Mouse (Mus musculus) monocyte, adult 5-6 weeks (primary cell): ENCODE results near the gene Zfand2b. TPM values are rescaled to one million over a fixed set of nuclear protein-coding genes. Genes with fewer than 3 reads are reported as not detected.
A peak's percentile ranks its signal among the peaks of the same experiment; 100 is the strongest.

Source experiments
- ATAC-seq: fragments of 153-309, 156-312 bp; replicated peaks from 2 replicates; pipeline ENCODE4 v1.8.0; 2017; ENCODE audit warnings: mild to moderate bottlenecking; ENCODE audit not compliant: low TSS enrichment, insufficient number of reproducible peaks, severe bottlenecking, poor library complexity, low FRiP score
- total RNA-seq: library from RNA; stranded (forward); fragments of 200-1000, 200-491, 200-594 nt; gene quantifications from 3 replicates; pipeline ENCODE4 v1.2.3, GENCODE M21; 2017

Gene Zfand2b
- total RNA-seq: 40.9 to 48.3 TPM (median 44.9 TPM) in 3 replicates

DNA sequence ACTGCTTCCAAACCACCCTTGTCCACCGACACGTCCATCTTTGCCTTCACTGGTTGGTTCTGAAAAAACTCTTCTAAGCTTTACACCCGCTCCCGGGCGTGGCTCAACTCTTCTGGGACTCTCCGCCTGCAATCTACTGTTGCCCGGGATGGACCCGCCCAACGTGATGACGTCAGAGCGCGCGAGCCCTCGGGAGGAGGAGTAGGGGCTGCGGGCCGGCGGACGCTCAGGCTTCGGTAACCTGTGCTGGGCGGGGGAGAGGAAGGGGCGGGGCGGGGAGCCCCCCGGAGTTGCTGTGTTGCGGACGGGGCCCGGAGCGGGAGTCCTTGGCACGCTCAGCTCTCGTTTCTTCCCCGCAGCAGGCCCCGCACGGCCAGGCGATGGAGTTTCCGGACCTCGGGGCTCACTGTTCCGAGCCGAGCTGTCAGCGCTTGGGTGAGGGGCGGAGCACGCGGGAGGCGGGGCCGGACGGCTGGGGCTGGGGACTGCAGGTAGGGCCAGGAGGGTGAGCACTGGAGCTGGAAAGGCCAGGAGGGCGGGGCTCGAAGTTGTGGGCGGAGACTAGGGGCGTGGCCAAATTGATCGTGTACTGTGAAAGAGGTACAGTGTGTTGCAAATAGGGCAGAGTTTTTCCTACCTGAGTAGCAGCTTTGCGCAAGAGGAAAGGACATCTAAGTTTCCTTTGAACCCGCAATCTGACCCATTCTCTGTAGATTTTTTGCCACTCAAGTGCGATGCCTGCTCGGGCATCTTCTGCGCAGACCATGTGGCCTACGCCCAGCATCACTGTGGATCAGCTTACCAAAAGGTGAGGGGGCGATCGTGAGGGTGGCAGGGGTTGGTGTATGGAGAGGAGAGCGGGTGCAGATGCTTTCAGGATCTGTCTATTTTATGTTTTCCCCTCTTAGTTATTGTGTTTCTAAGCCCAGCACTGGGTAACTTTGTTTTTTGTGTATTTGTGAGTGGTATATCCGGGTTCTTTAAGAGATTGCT lies at the start of gene Zfand2b:
TSS of gene Zfand2b (plus strand) at position 175 of the 993 bp plus-strand sequence.
- peak; percentile 91 for ATAC-seq

GRCm38 (mm10) chr1:75122211-75122610 lies 46.2 kb upstream of the Zfand2b start:
- no peak for ATAC-seq

GRCm38 (mm10) chr1:75124346-75125321 lies 43.8 kb upstream of the Zfand2b start, which contains the start of gene Nhej1:
Gene Nhej1, minus strand, starts transcription at chr1:75125200.
- ATAC-seq: peak; percentile 89

DNA sequence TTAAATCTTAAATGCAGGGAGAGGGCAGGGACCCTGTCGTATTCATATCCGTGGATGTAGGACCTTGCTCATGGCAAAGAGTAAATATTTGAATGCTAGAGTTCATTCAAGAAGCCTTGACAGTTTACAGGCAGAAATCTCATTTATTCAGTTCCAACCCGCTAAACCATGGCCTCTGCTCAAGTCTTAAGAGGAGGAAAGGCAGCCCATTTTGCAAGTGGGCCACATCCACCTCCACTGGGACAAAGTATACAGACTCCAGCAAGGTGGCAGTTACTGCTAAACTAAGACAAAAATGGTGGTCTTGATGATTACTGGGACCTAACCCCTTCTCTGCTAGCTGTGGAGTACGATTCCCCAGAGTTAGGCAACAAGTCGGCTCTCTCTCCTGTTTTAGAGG lies 43.0 kb upstream of the Zfand2b start:
- ATAC-seq: no peak

DNA sequence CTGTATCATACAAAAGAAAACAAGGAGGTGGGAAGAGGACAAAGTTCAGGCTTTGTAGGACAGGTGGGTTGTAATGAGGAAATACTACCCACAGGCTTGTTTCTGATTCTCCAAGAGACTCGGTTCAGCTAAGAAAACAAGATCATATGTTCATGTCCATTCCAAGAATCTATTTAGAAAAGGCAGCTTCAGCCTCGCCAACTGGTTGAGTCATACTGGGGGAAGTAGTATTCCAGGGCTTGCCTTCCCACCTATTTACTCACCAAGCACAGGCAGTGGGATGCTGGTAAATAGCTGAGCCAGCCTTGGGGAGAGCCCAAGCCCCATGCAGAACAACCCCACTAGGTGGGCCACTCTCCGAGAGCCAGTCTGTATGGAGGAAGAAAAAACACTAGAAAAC lies 39.8 kb upstream of the Zfand2b start:
- no peak for ATAC-seq

- ATAC-seq: no peak
Measured at GRCm38 (mm10) chr1:75133421-75134207, 34.8 kb upstream of the Zfand2b start, which contains the start of gene Slc23a3. Gene Slc23a3, minus strand, starts transcription at chr1:75133890.

DNA sequence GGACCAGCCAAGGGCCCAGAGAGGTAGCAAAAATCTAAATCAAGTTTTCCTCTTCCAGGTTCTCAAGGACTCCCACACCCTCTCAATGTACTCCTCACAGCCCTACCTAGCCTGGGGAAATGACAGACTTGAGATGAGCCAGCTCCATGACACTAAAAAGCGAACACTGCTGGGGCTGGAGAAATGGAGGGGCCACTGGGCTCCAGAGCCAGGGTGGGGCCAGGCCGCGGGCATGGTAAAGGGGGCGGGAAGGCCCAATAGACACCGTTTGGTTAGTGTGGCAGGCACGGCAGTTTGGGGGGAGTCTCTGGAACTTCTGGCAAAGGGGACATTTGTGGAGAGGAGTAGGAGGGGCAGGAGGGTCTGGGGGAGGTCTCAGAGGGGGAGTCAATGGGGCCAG lies 32.2 kb upstream of the Zfand2b start:
- ATAC-seq: no peak

DNA sequence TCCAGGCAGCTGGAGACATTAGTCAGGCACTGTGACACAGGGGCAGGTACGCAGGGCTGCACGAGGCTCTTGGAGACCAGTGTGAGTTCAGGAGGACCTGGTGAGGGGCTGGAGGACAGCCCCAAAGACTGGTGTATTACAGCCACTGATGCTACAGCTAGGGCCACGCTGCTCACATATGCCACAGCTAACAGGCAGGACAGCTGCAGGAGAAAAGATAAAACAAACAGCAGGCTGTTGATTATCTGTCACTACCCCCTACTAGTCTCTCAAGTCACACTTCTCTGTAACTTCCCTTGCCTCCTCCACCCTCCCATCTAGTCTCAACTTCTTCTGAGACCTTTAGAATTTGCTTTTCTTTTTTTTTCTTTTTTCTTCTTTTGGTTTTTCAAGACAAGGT lies 31.7 kb upstream of the Zfand2b start:
- ATAC-seq: no peak

DNA sequence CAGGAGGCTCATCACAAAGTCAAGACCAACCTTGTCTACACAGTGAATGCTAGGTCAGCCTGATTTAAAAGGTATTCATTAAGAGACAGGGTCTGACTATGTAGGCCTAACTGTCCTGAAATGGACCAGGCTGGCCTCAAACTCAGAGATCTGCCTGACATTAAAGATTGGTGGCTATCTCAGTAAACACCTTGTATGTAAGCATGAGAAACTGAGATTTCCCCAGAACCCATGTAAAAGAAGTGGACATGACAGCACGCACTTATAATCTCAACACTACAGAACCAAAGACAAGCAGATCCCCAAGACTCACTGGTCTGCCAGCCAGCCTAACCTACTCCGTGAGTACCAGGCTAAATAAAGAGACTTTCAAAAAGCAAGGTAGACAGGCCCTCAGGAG lies 30.0 kb upstream of the Zfand2b start:
- ATAC-seq: no peak

DNA sequence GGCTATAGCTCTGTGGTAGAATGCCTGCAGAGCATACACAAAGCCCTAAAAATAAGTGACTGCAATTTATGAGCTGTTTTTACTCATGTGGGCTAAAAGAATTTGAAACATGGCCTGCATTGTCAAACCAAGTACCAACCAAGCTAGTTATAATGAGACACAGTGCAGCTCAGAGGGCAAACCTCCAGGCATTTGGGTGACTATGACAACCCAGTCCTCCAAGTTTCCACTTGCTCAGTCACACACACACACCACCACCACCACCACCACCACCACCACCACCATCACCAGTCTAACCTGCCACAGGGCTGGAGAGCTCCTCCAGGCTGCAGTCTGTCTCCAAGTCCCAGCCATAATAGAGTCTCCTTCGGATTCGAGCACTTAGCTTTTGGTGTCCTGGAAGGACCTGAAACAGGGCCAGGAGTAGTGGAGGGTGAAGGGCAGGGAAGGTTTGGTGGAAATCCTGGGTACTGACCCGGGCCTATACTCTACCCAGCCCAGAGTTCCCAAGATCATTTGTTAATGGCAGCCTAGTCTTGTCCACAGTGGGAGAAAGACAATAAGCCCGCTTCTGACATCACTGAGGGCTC lies 27.8 kb upstream of the Zfand2b start:
- ATAC-seq: no peak

DNA sequence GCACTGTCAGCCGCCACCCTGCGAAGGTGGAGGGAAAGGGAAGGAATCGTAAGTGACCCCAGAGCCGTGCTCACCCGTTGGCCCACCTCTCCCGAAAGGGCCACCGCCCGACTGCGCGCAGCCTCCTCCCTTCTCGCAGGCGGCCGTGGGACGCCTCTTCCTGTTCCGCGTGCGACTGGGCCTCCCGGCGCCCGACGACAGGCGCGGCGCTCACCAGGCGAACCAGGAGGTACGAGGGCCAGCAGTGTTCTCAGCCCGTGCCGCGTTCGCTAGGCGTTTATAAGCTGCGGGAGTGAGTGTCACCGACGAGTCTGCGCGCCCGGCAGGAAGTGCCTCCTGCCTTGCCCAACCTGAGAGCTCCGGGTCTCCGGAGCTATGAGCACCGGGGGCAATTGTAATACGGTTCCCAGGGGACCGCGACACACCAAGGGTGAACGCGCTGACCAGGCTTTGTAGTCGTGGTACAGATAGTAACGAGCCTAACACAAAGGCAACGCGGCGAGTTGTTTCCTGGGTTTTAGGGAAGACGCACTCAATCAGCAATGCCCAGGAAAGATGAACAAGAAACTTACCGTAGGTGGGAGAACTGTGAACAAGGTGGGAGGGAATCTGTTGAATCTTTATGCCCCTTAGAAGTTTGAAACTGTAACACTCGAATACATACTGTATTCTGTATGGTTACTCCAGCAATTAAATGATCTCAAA lies 26.8 kb upstream of the Zfand2b start:
- ATAC-seq: peak; percentile 39

- ATAC-seq: peak; percentile 60
Measured at GRCm38 (mm10) chr1:75142301-75143261, 25.9 kb upstream of the Zfand2b start, which contains the start of the genes Cnppd1 and Retreg2. Gene Cnppd1, minus strand, starts transcription at chr1:75142711. Gene Retreg2, plus strand, starts transcription at chr1:75142778.

GRCm38 (mm10) chr1:75145589-75145988 lies 22.9 kb upstream of the Zfand2b start:
- no peak for ATAC-seq

- ATAC-seq: no peak
Measured at GRCm38 (mm10) chr1:75147411-75148135, 20.9 kb upstream of the Zfand2b start.

DNA sequence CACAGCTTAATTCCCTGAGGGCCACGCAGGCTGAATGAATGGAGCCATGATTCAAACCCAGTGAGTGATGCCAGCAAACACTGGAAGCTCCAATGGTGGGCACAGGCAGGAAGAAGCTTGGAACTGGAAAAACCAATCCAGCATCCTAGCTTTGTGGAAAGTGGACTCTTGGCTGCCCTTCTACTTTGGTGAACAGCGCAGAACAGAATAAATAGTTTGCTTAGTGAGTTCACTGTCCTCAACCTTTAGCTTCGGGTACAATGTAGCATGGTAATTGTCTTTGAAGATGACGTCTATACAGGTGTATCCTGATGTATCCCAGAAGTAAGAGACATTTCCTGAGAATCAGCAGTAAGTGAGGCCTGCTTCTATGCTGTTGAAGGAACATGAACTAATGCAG lies 19.7 kb upstream of the Zfand2b start:
- ATAC-seq: no peak

DNA sequence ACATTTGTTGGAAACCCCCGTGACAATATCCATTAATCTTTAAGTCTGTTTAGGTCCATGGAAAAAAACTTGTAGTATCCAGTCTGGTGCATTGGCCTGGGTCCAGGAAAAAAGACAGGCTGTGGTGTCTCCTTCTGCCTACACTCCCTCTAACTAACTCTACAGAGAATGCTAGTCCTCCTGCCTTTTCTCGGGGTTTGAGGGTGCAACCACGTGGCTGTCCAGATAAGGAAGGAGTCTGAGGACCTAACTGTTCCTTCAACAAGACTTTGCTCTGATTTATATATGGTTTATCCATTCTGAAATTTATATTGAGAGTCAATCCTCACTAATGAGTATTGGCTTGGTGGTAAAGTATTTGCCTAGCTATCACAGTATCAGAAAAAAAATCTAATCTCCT lies 12.6 kb upstream of the Zfand2b start:
- ATAC-seq: no peak
